In the genomic region with DNA sequence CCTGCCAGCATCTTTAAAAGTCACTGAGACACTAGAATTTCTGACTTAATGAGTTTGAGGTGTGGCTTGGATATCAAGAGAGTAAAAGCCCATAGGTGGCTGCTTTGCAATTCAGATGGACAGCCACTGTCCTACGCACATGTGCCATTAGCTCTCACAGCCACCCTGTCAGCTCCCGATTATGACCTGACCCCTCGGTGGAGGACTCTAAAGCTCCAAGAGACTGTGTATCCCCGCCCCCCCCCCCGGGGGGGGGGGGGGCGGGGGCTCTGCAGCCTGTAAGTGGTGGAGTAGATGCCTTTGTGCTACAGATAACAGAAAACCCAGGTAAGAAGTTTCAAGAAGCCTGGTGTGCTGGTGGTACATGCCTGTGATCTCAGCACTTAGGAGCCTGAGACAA, we compare ENCODE assay signal across 21 mouse cellular contexts.
"Had no signal": no experiment of that assay in that cellular context is flagged by ENCODE, and none has a peak within 500 bp of the region (broad histone marks: within the 10 kb centered on the region; RNA-seq: fewer than 3 reads in every experiment).

No protein-coding gene starts in this region.

- ATAC-seq: hindbrain, embryonic 16.5 days; inflammation-experienced regulatory T-cells, adult 6 months; intestine, embryonic 15.5 days; intestine, postnatal 0 days had no signal

- H3K4me3 ChIP-seq: heart, adult 2 months; heart, embryonic 13.5 days; heart, embryonic 15.5 days; intestine, embryonic 15.5 days; layer of hippocampus, adult 2 months; left cerebral cortex, adult 2 months; limb, embryonic 10.5 days; limb, embryonic 12.5 days; liver, embryonic 13.5 days had no signal

- H3K4me1 ChIP-seq: intestine, embryonic 15.5 days; limb, embryonic 12.5 days; liver, embryonic 13.5 days had no signal

- H3K4me2 ChIP-seq: heart, embryonic 11.5 days; heart, embryonic 13.5 days; heart, embryonic 15.5 days; hindbrain, embryonic 14.5 days; intestine, embryonic 15.5 days; limb, embryonic 12.5 days; liver, embryonic 11.5 days; liver, embryonic 13.5 days had no signal

- H3K9ac ChIP-seq: heart, embryonic 13.5 days; heart, embryonic 15.5 days; hindbrain, embryonic 14.5 days; intestine, embryonic 15.5 days; limb, embryonic 12.5 days; liver, embryonic 13.5 days had no signal

- H3K36me3 ChIP-seq: heart, embryonic 15.5 days; intestine, embryonic 15.5 days; liver, embryonic 13.5 days had no signal

- H3K27ac ChIP-seq: heart, adult 2 months; heart, embryonic 13.5 days; heart, embryonic 15.5 days; hindbrain, embryonic 14.5 days; intestine, embryonic 15.5 days; layer of hippocampus, adult 2 months; left cerebral cortex, adult 2 months; limb, embryonic 10.5 days; limb, embryonic 12.5 days; liver, embryonic 13.5 days had no signal

- H3K27me3 ChIP-seq: heart, embryonic 13.5 days; heart, embryonic 15.5 days; intestine, embryonic 15.5 days; limb, embryonic 12.5 days; liver, embryonic 13.5 days had no signal

- DNase-seq: gastrocnemius, postnatal 14 days; gastrocnemius, postnatal 36 days; heart, adult 11 months; heart, adult 2 months; heart, postnatal 14 days; heart, postnatal 36 days; liver; liver, embryonic 13.5 days had no signal

- H3K9me3 ChIP-seq: heart, embryonic 13.5 days; heart, embryonic 15.5 days; intestine, embryonic 15.5 days; limb, embryonic 10.5 days; limb, embryonic 12.5 days; liver, embryonic 13.5 days had no signal
